Mouse (Mus musculus): ENCODE data around the gene Cyp4a14.
"Not testable (repeated sequence)": the region's sequence is repeated elsewhere in the genome, so short reads cannot be mapped to it uniquely, and the experiment has no call there.

Cyp4a14 gene

GRCm38 (mm10) chr4:115496001-115496400, at the start of gene Cyp4a14:
Cyp4a14 (minus strand) TSS chr4:115496142.
- no peak for DNase-seq (ENCODE audit: low read depth, low spot score)

- DNase-seq (ENCODE audit: low read depth, low spot score), result no peak
These were observed 49.2 kb upstream of the Cyp4a14 start for GRCm38 (mm10) chr4:115545101-115545500.

- no peak for DNase-seq (ENCODE audit: low read depth, low spot score)
These were observed 25.8 kb upstream of the Cyp4a14 start for GRCm38 (mm10) chr4:115521766-115522165.

DNA sequence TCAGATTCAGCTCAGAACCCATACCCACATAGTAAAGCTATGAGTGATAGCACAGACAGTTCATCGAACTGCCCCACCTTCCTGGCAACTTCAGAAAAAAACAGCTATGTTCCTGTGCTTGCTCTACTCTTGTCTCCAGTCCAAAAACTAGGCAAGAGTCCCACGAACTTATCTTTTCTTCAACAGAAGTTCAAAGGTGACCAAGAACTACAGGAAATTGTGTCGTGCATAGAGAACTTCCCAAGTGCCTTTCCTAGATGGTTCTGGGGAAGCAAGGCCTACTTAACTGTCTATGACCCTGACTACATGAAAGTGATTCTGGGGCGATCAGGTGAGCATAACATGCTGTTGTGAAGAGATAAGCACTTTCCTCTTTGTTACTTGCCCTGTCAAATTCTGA, 23.5 kb upstream of the Cyp4a14 start:
- no peak for DNase-seq (ENCODE audit: low read depth, low spot score)

DNA sequence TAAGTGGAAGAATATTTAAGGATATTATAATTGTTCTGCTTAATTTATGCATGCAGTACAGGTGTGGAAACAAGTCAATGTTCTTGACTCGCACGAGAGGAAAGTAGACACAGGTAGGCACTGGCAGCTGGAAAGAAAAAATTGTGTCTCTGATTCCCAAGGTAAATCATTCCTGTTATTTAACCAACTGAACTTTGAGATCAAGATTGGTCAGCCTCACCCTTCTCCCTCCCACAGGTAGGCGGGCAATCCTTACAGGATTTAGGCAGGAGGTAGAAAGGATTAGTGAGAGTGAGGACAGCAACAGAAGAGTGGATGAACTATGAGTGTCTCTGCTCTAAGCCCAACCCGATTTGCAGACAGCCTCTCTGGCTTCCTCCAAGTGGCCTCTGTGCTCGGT, 22.1 kb upstream of the Cyp4a14 start, which contains the start of gene Cyp4a10:
Gene Cyp4a10, plus strand, starts transcription at position 265 of the 400 bp plus-strand sequence.
- DNase-seq (ENCODE audit: low read depth, low spot score), result not testable (repeated sequence)

DNA sequence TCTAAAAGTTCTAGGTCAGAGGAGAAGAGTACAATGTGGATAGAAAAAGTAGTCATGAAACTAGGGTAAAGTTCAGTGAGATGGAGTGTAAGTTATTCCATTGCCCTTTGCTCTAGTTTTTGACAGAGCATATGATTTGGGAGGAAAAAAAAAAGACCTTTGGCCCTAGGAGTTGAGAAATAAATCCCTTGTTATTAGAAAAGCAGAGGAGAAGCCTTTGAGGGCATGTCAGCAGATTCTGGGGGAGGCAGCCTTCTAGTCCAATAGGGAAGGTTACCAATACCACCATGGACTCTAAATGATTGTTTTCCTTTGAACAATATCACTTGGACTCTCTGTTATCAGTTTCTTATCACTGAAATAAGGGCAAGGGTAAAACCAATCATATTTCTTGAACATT, 18.0 kb upstream of the Cyp4a14 start:
- DNase-seq (ENCODE audit: low read depth, low spot score), result not testable (repeated sequence)

DNA sequence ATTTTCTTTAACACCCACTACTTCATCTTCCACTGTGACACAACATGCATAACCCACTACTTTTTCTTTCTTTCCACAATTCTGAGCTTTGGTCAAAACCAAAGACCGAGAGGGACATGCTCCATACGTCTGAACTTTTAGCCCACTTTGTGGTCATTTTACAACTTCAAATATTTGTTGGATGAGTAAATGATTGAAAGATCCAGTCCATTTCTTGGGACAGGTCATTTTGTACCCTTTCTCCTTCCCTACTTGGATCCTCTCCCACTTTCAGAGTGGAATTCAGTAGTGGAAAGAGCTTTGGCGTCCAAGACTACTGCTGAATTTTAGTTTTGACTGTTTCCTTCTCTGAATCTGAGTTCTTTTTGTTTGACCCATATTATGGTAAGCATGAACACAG, 1.5 kb upstream of the Cyp4a14 start:
- DNase-seq (ENCODE audit: low read depth, low spot score), result no peak

- DNase-seq (ENCODE audit: low read depth, low spot score), result no peak
These were observed 14.8 kb downstream of the Cyp4a14 start for GRCm38 (mm10) chr4:115481006-115481652.

DNA sequence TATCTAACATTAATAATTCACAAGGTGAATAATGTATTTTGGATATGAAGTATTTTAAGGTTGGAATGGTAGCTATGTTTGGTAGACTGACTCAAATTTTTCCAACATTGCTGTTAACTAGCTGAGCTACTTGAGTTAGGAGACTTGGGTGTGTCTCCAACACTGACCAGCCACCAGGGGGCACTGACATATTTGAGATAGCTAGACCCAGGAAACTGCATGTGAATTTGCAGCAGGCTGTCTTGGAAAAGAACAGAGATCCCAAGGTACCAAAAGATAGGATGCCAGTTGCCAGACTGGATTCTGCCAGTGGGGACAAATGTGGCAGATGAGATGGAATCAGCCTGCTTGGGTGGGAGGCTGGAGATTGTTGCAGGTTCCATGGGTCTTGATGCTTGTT, 19.9 kb downstream of the Cyp4a14 start:
- DNase-seq (ENCODE audit: low read depth, low spot score), result not testable (repeated sequence)

GRCm38 (mm10) chr4:115473585-115473984, 22.4 kb downstream of the Cyp4a14 start:
- not testable (repeated sequence) for DNase-seq (ENCODE audit: low read depth, low spot score)

DNA sequence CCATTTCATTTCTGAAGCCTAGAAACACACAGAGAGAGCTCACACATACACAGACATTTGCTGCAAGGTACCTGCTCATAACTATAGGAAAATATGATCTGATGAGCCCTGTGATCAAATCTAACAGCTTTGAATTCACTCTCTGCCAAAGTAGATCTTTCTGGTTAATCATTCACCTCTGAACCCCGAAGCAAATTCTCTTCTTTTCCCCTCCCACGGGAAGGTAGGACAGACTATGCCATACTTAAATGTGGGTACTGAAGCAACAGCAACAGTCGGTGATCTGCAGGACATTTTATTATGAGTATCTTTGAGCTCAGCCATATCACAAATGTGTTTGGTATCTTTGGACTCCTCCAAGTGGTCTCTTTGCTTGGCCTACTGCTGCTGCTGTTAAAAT, 43.6 kb downstream of the Cyp4a14 start, which contains the start of gene Cyp4a30b:
Gene Cyp4a30b, plus strand, starts transcription at position 301 of the 400 bp plus-strand sequence.
- DNase-seq (ENCODE audit: low read depth, low spot score), result no peak

DNA sequence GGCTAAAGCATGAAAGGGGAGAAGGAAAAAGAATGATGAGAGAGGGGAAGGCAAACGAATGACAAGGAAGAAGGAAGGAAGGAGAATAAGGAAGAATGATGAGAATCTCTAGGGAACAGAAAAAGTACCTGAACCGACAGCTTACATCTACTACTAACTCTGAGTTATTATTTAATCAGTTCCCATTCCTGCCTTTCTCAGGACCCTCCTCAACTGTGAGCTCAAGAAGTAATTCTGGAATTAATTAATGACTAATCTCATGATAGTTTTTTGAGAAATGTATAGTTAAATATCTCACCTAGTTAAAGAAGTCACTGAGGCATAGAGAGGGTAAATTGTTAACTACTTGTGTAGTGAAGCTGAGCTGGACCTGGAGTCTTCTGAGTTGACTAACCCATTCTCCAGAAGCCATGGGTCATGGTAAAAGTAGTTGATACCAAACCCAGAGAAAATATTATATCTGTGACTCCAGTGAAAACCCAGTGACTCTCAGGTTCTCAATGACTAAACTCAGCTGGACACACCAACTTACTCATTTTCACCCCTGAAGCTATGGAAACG, 45.3 kb downstream of the Cyp4a14 start:
- DNase-seq (ENCODE audit: low read depth, low spot score), result no peak
